7 mouse cellular contexts compared by ENCODE assay signal in genomic region chr6:38532500-38533420, GRCm38 (mm10). TPM values are rescaled to one million over a fixed set of nuclear protein-coding genes. Genes with fewer than 3 reads are reported as not detected.
DNase-seq lines count a peak whose midpoint lies in the region; ATAC-seq and TF ChIP-seq lines count a peak whose summit lies in the region.

No protein-coding gene starts in this region.

- peak overlapping the region; percentile 74 for H3K9ac ChIP-seq in forebrain, embryonic 14.5 days (ENCODE audit: low read length)
- H3K9ac ChIP-seq in hindbrain, postnatal 0 days (replicated peaks; ENCODE audit: low read length): peak overlapping the region; percentile 70
- peak overlapping the region; percentile 82 for H3K9ac ChIP-seq in midbrain, embryonic 11.5 days (ENCODE audit: low read length)
- H3K9ac ChIP-seq in stomach, postnatal 0 days (ENCODE audit: low read length): peak overlapping the region; percentile 68

- no peaks in the 10 kb centered on the region for H3K36me3 ChIP-seq in forebrain, embryonic 14.5 days (ENCODE audit: control insufficient read depth, insufficient read depth, low read length)
- no peaks in the 10 kb centered on the region for H3K36me3 ChIP-seq in hindbrain, postnatal 0 days (ENCODE audit: insufficient read depth, low read length)
- no peaks in the 10 kb centered on the region for H3K36me3 ChIP-seq in midbrain, embryonic 11.5 days (ENCODE audit: control insufficient read depth, insufficient read depth, low read length)
- H3K36me3 ChIP-seq in stomach, postnatal 0 days (ENCODE audit: control insufficient read depth, insufficient read depth, low read length): no peaks in the 10 kb centered on the region

- H3K4me1 ChIP-seq in forebrain, embryonic 14.5 days (ENCODE audit: control insufficient read depth, insufficient read depth, low read length): no peaks in the 10 kb centered on the region
- H3K4me1 ChIP-seq in hindbrain, postnatal 0 days (ENCODE audit: insufficient read depth, low read length): 0 out of 2 replicates have a peak, but pooled peaks cover 3% of the 10 kb centered on the region
- peaks cover 5% of the 10 kb centered on the region; the same call in 1 of the 2 replicates for H3K4me1 ChIP-seq in midbrain, embryonic 11.5 days (ENCODE audit: control insufficient read depth, insufficient read depth, low read length)
- H3K4me1 ChIP-seq in stomach, postnatal 0 days (replicated peaks; ENCODE audit: control insufficient read depth, insufficient read depth): no peaks in the 10 kb centered on the region

- H3K9me3 ChIP-seq in forebrain, embryonic 14.5 days (replicated peaks; ENCODE audit: control insufficient read depth, low read length): no peaks in the 10 kb centered on the region
- no peaks in the 10 kb centered on the region for H3K9me3 ChIP-seq in hindbrain, postnatal 0 days (ENCODE audit: low read length)
- H3K9me3 ChIP-seq in midbrain, embryonic 11.5 days (ENCODE audit: control insufficient read depth, low read length): no peaks in the 10 kb centered on the region
- no peaks in the 10 kb centered on the region for H3K9me3 ChIP-seq in stomach, postnatal 0 days (ENCODE audit: control insufficient read depth, low read length)

- peak overlapping the region; percentile 90 for H3K27ac ChIP-seq in forebrain, embryonic 14.5 days (ENCODE audit: low read depth, low read length)
- peak overlapping the region; percentile 93 for H3K27ac ChIP-seq in hindbrain, postnatal 0 days
- peak overlapping the region; percentile 93 for H3K27ac ChIP-seq in midbrain, embryonic 11.5 days (ENCODE audit: low read depth, low read length)
- peak overlapping the region; percentile 96 for H3K27ac ChIP-seq in stomach, postnatal 0 days (replicated peaks)

- peak; percentile 42 for ATAC-seq in forebrain, embryonic 14.5 days
- peak; percentile 31 for ATAC-seq in hindbrain, postnatal 0 days
- ATAC-seq in midbrain, embryonic 11.5 days (ENCODE audit: low FRiP score): peak; percentile 61
- ATAC-seq in stomach, postnatal 0 days (ENCODE audit: low FRiP score, low TSS enrichment): peak; percentile 19

- peak overlapping the region; percentile 67 for H3K4me3 ChIP-seq in forebrain, embryonic 14.5 days (ENCODE audit: low read depth, low read length)
- peak overlapping the region; percentile 64 for H3K4me3 ChIP-seq in hindbrain, postnatal 0 days (ENCODE audit: low read length)
- peak overlapping the region; percentile 76 for H3K4me3 ChIP-seq in midbrain, embryonic 11.5 days (ENCODE audit: low read depth, low read length)
- peak overlapping the region; percentile 65 for H3K4me3 ChIP-seq in stomach, postnatal 0 days (ENCODE audit: low read depth, low read length)

- TF ChIP-seq CTCF in hindbrain, postnatal 0 days (IDR thresholded peaks at IDR 0.05; ENCODE audit: low read depth): no peak
- no peak for TF ChIP-seq CTCF in stomach, postnatal 0 days (IDR thresholded peaks at IDR 0.05; ENCODE audit: low read depth)

- WGBS in forebrain, embryonic 14.5 days: 6% methylated on average over 25 of the region's 25 CpGs
- WGBS in hindbrain, postnatal 0 days: 3% methylated on average over 25 of the region's 25 CpGs
- 8% methylated on average over 25 of the region's 25 CpGs for WGBS in midbrain, embryonic 11.5 days
- WGBS in stomach, postnatal 0 days: 7% methylated on average over 25 of the region's 25 CpGs

- TF ChIP-seq EP300 in stomach, postnatal 0 days (optimal IDR thresholded peaks at IDR 0.05): no peak

- peak; percentile 30 for DNase-seq in right cerebral cortex, postnatal 14 days
- DNase-seq in right cerebral cortex, postnatal 36 days (ENCODE audit: low spot score in 2 of 2): no peak
- DNase-seq in cerebellum, adult 11-12 months: peak; percentile 54
- DNase-seq in forebrain, embryonic 14.5 days (ENCODE audit: low spot score): peak; percentile 45
- DNase-seq in hindbrain, postnatal 0 days (ENCODE audit: low spot score): no peak
- peak; percentile 95 for DNase-seq in midbrain, embryonic 11.5 days (ENCODE audit: low spot score, missing footprints)
- DNase-seq in stomach, postnatal 0 days (ENCODE audit: low spot score): peak; percentile 50

- H3K27me3 ChIP-seq in forebrain, embryonic 14.5 days (replicated peaks; ENCODE audit: control insufficient read depth, insufficient read depth, low read length): no peaks in the 10 kb centered on the region
- no peaks in the 10 kb centered on the region for H3K27me3 ChIP-seq in hindbrain, postnatal 0 days (ENCODE audit: insufficient read depth, low read length)
- no peaks in the 10 kb centered on the region for H3K27me3 ChIP-seq in midbrain, embryonic 11.5 days (ENCODE audit: control insufficient read depth, insufficient read depth, low read length)
- H3K27me3 ChIP-seq in stomach, postnatal 0 days (ENCODE audit: control insufficient read depth, insufficient read depth, low read length): no peaks in the 10 kb centered on the region

- peak overlapping the region; percentile 65 for H3K4me2 ChIP-seq in forebrain, embryonic 14.5 days (ENCODE audit: low read length)
- H3K4me2 ChIP-seq in hindbrain, postnatal 0 days (ENCODE audit: low read depth, low read length): peak overlapping the region; percentile 86
- peak overlapping the region; percentile 87 for H3K4me2 ChIP-seq in midbrain, embryonic 11.5 days
- H3K4me2 ChIP-seq in stomach, postnatal 0 days (replicated peaks; ENCODE audit: low read depth): peak overlapping the region; percentile 73

RNA-seq across cellular contexts. Expression of gene Fmc1, which starts 0.5 kb away (rescaled TPM):
- 152 and 179 TPM in 2 replicates for polyA plus RNA-seq in forebrain, embryonic 14.5 days (2014; fragmentation: Nextera tagmentation; extraction: Ambion mirVana)
- total RNA-seq in hindbrain, postnatal 0 days (2014; rRNA removed): 22.5 and 55.8 TPM in 2 replicates
- 256 and 260 TPM in 2 replicates for polyA plus RNA-seq in hindbrain, postnatal 0 days (2015; fragmentation: Nextera tagmentation; extraction: Ambion mirVana)
- polyA plus RNA-seq in midbrain, embryonic 11.5 days (2014; fragmentation: Nextera tagmentation; extraction: Ambion mirVana): 128 and 131 TPM in 2 replicates
- polyA plus RNA-seq in stomach, postnatal 0 days (2015; fragmentation: Nextera tagmentation; extraction: Ambion mirVana): 157 and 166 TPM in 2 replicates

RNA-seq across cellular contexts. Expression of gene Luc7l2, which starts 18.4 kb away (rescaled TPM):
- 22.8 and 32.5 TPM in 2 replicates for polyA plus RNA-seq in forebrain, embryonic 14.5 days (2014; fragmentation: Nextera tagmentation; extraction: Ambion mirVana)
- total RNA-seq in hindbrain, postnatal 0 days (2014; rRNA removed): 45.0 and 54.3 TPM in 2 replicates
- 36.7 and 44.4 TPM in 2 replicates for polyA plus RNA-seq in hindbrain, postnatal 0 days (2015; fragmentation: Nextera tagmentation; extraction: Ambion mirVana)
- 34.7 and 40.4 TPM in 2 replicates for polyA plus RNA-seq in midbrain, embryonic 11.5 days (2014; fragmentation: Nextera tagmentation; extraction: Ambion mirVana)
- polyA plus RNA-seq in stomach, postnatal 0 days (2015; fragmentation: Nextera tagmentation; extraction: Ambion mirVana): 19.2 and 24.2 TPM in 2 replicates

Comparison
In these comparisons a context has a peak if more than half of its experiments do, and no peak if none do; other contexts are left out.
1. DNase-seq: peak in right cerebral cortex, postnatal 14 days (single experiment), cerebellum, adult 11-12 months (single experiment), forebrain, embryonic 14.5 days (single experiment), midbrain, embryonic 11.5 days (single experiment) and stomach, postnatal 0 days (single experiment); none in right cerebral cortex, postnatal 36 days (0 of 2) and hindbrain, postnatal 0 days (single experiment).
2. Peak in every context shown above with its lines, with median percentiles within 50 percentile points of each other: ATAC-seq, H3K27ac ChIP-seq, H3K4me2 ChIP-seq, H3K4me3 ChIP-seq and H3K9ac ChIP-seq.